Mouse (Mus musculus) E14TG2a.4 (cell line): ENCODE measurements around the gene Slc35f3.

Source experiments
- CTCF ChIP-seq: conservative IDR thresholded peaks from 2 replicates; pipeline ENCODE4 v1.5.1; 2014; ENCODE audit warnings: low read length
- POU5F1 ChIP-seq: IDR thresholded peaks from 2 replicates; pipeline ENCODE4 v1.6.1; 2014; ENCODE audit warnings: low read length, borderline replicate concordance

DNA sequence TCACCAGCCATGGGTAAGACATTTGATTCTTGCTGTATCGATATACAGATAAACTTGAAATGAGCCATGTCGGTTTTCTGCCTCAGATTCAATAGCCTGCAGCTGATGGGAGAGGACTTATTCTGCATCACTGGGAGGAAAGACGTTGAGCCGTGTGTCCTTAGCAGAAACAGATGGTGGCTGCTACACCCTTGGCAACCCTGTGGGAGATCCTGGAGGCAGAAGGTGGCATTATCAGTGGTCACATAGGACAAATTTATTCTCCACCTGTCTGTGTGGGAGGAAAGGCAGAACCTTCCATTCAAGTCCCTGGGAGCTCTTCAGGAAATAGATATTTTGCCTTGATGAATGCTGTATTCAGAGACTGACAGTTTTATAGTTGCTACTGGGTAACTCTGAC, 47.9 kb upstream of the Slc35f3 start:
- TF ChIP-seq CTCF (no peak), POU5F1 (no peak)
